Mouse (Mus musculus): Measurements from ENCODE around the gene Chst1.
A peak's percentile ranks its signal among the peaks of the same experiment; 100 is the strongest.

The Chst1 gene

DNA sequence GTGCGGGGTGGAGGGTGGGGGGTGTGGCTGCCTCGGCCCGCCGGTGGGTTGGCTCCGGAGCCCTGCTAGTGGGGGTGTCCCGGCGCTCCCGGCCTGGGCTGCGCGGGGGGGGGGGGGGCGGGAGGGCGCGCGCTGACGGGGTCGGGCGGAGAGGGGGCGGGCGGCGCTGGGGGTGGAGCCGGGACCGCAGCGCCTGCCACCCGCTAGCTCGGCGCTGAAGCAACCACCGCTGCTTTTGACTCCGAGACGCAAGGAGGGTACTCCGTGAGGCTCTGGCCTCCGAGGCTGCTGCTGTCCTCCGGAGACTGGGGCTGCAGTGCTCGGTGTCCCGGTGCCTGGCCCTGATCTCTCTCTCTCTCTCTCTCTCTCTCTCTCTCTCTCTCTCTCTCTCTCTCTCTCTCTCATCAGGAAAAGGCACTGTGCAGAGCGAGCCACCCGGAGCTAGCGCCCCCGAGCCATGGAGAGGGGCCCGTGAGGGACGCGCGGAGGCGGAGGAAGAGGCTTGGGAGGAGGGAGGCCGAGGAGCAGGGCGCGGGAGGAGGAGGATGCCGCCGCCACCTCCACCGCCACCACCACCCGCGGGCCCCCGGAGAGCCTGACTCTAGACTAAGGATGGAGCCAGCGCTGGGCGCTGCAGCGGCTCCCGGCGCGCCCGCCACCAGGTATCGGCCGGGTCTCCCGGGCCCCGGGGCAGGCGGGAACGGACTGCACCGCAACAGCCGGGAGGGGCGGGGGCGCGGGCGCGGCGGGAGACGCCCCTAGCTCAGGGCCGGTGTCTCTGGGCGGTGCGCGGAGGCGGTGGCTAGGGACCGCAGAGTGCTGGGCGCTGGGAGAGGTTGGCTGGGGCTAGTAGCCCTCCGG lies at the start of gene Chst1:
Gene Chst1, plus strand, starts transcription at position 221 of the 861 bp plus-strand sequence.
- peak; percentile 62 for DNase-seq (ENCODE audit: low spot score)

DNA sequence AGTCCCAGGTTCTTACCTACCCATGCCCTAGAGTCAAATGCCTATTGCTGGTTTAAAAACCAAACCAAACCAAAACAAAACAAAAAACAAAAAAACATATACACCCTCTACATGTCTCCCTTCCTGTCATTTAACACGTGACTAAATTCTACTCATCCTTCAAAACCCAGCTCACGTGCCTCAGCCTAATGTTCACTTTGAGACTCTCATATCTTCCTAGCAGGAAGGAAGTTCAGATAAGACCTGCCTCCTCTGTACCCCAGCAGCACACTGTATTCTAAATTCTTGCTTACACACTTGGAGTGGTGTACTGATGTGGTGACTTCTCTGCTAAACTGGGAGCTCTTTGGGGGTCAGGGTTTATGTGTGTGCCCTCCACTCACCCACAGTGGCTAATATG lies 49.5 kb upstream of the Chst1 start:
- DNase-seq (ENCODE audit: low spot score): no peak

DNA sequence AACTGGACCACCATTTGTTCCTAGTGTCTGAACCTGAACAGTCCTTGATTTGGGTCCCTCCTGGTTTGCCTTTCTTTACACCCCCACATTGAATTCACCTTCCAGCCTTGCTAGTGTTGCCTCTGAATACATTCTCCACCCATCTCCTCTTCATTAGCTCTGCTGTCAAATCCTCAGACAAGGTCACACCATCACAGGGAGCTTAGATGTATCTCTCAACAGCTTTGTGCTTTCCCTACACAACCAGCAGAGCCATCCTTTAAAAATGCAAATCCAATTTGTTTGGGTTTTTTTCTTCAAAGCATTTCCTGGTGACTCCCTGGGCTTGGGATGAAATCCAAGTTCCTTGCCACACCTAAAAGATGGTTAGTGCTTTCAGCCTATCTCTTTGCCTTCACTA lies 45.0 kb upstream of the Chst1 start:
- DNase-seq (ENCODE audit: low spot score): no peak

DNA sequence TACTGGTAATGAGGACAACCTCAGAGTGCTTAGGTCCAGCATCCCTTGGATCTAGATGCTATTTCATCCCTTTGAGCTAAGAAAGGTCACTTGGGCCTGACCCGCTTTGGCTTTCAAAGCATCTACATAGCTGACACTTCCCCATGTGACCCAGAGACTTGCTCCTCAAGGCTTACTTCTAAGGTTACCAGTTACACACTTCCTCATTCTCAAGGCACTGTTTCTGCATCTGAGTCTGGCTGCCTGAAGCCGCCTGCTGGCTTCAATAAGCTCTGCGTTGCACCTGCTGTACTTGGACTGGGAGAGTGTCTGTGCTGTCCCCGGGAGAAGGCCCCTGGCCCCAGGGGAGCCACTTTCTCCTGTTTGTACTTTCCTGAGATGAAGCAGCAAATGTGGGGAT lies 36.6 kb upstream of the Chst1 start:
- DNase-seq (ENCODE audit: low spot score): no peak

DNA sequence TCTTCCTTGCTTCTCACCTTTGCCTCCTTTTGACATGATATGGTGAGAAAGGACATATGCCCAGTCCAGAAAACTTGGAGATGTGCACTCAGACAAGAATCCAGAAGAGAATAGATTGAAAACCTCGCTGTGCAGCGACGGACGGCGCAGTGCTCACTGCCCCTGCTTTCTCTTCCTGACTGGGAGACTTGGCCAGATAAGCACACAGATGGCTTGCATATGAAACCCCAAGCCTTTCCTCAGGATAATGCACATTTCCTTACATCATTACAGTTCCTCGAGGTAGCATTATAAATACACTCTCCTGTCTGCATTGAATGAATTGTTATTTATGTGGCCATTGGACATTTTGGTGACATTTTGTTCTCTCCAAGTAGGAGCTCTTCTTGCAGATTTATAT lies 28.9 kb upstream of the Chst1 start:
- DNase-seq (ENCODE audit: low spot score): no peak

DNA sequence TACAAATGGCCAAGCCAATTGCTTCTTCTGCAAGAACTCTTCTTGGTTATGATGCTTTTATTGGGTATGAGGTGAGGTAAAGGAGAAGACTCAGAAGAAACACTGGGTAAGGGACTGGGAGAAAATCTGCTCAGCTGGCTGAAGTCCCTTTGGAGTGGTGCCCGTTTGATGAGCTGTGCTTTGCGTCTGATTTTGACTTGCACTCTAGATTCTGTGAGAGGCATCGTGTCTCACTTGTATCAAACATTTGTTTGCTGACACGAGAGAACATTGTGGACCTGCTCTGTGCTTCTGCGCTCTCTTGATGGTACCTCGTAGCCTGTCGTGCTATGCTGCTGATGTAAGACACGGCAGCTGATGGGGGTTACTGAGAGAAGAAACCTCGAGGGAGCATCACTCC lies 21.7 kb upstream of the Chst1 start:
- DNase-seq (ENCODE audit: low spot score): no peak

DNA sequence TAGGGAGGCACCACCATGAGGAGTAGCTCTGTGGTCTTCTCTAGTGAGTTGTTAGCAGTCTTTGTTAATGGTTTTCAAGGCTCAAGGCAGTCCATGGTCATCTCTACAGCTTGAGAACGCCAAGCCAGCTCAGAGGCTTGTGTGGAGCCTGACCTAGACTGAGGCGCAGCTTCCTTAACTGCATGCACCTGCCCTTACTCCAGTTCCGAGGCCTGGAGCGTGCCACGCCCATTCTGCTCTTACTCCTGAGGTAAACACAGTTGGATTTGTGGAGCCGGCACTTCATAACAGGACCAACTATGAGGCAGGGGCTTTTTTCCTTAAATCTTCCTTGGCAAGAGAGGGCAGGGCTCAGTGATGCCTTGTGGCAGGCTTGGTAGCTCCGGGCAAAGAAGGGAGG lies 18.2 kb upstream of the Chst1 start:
- no peak for DNase-seq (ENCODE audit: low spot score)

DNA sequence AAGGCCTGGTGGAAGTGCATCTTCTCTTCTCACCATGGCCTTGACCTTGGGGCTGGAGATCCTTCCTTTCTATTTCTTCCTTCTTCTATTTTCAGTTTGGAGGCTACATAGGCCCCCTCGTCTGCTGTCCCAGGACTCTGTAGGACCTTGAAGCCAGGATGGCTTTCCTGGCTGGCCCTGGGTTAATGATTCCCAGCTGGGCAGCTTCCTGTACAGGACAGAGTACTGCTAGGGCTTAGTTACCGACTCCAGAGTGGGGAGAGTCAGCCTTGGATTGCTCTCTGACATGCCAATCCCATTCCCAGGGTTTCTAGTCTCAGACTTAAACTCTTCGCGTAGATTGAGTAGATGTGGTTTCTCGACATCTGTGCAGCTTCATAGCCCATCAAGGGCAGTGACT lies 16.9 kb upstream of the Chst1 start:
- DNase-seq (ENCODE audit: low spot score): no peak

DNA sequence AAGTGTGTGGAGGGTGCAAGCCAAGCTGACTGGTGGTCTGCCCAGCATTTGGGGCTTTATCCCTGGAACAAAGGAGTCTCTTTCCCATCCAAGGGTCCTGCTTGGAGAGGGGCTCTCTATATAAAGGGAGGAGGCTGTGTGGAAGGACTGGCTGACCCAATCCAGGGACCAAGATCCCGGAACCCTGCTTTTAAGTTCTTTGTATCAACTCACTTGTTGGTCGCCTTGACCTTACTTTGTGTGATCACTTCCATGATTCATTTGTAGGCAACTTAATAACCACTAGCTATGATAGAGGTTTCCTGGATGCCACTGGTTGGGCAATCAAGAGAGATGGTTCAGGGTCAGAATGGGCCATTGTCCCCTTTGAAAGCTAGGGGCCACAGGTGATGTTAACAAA lies 11.7 kb upstream of the Chst1 start:
- DNase-seq (ENCODE audit: low spot score): no peak

DNA sequence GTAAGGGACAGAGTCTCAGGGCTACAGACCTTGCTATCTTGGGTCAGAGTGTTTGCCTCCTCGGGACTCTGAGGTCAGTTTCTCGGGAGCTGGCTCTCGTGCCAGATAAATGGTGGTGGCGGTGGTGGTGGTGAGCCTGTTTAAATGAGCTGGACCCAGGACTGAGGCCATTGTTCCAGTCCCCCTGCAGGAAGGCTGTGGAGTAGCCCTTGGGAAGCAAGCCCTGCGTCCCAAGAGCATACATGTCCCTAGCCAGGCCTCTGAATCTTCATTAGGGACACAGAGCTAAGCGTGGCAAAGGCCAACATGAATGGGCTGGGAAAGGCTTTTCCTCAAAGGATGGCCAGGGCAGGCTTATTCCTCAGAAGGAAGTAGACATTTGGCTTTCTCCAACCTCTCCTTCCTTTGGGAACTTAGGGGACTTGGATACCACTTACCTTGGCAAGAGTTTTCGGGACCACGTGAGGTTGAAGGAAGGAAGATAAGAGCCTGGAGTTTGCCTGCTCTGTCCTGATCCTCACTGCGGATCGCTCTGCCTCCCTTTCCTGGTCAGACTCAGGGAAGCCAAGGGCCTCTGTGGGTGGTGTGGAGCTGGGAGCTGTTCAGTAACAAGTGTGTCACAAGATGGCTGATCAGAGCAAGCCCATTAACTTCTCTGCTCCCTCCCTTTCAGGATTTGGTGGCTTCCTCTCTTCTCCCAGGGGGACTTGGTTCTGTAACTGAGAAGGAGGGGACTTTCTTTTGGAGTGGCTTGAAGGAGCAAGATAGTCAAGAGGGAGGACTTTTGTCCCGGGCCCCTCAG lies 4.4 kb upstream of the Chst1 start:
- DNase-seq (ENCODE audit: low spot score): no peak

DNA sequence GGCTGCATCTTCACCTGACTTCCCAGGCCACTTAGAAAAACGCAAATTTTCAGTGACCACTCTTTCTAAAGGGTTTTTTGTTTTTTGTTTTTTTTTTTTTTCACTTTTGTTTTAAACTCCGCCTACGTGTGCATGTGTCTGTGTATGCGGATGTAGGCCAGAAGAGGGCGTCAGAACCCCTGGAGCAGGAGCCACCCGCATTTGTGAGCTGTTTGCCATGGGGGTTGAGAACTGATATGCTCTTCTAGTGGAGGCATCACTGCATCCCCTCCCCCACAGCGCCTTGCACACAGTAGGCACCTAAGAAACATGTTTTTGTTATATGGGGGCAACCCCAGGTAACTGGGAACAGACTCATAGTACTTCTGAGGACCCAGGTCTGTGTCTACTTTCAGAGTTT lies 2.2 kb upstream of the Chst1 start:
- DNase-seq (ENCODE audit: low spot score): no peak

DNA sequence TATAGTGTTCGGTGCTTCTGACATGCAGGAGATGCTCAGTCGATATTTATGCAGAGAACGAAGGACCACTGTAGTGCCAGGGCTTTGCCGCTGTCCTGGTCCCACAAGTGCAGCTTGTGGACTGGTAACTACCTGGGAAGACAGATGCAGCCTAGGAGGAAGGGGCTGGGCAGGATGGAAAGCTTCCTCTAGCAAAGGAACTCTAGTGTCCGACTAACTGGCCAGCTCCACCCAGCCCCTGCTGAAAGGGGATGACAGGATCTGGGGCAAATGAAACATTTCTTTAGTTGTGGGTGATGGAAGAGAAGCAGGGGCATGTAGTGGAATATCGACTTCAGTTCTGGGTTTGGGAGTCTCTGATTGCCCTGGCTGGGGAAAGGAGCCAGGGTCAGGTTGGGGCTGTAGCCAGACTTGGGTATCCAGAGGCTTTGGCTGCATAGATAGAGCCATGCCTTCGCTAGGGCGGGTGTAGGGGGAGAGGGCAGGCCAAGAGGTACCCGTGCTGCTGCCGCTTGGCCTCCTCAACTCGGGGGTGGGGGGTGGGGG lies 493 bp upstream of the Chst1 start:
- DNase-seq (ENCODE audit: low spot score): no peak

DNA sequence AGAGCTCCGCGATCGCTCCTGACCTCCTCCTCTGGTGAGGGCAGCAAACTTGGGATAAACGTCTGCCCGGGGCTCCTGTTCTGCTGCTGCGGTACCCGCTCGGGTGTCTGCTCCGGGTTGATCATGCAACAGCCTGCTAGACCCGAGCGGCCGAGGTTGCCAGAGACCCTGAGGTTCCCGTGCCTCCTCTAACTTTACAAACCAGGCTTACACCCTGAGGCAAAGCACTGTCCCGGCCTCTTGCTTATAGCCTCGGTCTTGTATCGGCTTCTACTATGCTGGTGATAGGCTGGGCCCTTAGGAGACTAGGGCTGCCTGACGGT lies 802 bp downstream of the Chst1 start:
- DNase-seq (ENCODE audit: low spot score): no peak

DNA sequence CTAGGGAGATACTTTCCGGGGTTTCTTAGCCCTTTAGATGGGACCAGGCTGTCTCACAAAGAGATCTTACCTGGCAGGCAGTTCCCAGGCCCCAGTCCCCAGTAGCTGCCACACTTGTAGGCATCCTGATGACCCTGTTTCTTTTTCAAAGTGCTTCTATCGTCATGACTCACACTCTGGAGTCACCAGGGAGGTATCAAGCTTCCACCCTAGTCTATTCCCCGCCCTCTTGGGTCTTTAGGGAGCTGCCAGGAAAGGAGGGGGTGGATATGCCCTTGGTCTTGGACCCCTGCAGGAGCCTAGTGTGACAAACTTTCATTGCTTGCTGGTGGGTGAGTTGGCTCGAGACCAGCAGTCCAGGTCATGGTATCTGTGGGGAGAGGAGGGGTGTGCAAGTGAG lies 1.7 kb downstream of the Chst1 start:
- no peak for DNase-seq (ENCODE audit: low spot score)

DNA sequence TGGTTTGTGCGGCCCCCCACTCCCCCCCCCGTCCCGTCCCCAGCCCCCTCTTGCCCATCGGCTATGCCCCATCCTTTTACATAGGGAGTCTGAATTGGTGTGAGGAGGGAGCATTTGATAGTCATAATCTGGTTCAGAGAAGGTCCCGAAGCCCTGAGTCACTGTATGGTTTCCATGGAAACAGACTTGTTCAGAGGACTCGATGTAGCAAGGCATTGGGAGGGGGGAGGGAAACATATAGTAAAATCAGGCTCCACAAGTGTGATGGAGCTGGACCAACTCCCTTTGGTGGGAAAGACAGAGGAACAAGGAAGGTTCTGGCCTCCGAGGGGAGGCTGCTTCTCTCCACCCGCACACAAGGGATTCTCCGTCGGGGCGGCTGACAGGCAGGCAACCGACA lies 2.6 kb downstream of the Chst1 start:
- no peak for DNase-seq (ENCODE audit: low spot score)

DNA sequence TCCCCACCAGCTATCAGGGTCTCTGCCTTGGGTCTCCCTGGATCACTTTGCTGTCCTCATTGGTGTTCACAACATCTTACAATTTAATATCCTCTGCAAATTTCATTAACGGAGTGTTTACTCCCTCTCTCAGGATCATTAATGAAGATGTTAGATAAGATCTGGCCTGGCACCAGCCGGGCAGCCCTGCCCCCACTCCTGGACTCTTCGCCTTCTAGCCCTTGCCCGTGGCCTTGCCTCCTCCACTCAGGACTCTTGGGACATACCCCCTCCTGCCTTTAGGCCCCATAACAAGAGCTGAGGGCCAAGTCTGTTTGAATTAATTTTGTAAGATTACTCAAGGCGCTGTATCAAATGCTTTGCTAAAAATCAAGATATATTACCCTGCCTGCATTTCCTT lies 4.1 kb downstream of the Chst1 start:
- DNase-seq (ENCODE audit: low spot score): peak; percentile 49

DNA sequence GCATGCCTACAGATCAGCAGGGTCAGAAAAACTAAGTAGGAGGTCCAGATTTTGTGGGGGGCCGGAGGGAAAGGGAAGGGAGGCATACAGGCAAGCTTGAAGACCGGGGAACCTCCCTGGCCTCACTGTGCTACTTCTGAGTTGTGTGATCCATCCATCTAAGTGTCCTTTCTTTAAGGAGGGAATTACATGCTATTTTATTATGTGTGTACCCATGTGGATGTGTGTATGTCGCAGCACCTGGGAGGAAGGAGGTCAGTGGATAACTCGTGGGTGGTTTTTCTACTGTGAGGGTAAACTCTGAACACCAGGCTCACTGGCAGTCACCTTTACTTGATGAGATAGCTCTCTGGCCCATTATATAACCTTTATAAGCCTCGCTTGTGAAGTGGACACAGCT lies 5.1 kb downstream of the Chst1 start:
- no peak for DNase-seq (ENCODE audit: low spot score)

DNA sequence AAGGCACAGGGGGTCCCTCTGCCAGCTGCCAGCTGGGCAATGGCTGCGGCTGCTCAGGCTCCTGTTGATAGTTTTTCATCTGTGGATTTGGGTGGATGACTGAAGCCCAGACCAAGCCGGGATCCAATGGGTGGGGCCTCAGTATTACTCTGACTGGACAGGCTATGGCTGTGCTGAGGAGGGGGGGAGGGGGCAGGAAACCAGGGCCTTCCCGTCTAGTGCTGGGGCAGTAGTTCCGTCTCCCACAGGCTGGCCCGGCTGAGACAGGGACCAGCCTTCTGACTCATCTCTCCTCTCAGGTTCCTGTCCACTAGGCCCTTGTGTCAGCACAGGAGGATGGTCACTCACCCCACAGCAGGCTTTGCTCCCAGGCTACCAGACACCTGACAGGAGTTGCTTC lies 6.5 kb downstream of the Chst1 start:
- no peak for DNase-seq (ENCODE audit: low spot score)

DNA sequence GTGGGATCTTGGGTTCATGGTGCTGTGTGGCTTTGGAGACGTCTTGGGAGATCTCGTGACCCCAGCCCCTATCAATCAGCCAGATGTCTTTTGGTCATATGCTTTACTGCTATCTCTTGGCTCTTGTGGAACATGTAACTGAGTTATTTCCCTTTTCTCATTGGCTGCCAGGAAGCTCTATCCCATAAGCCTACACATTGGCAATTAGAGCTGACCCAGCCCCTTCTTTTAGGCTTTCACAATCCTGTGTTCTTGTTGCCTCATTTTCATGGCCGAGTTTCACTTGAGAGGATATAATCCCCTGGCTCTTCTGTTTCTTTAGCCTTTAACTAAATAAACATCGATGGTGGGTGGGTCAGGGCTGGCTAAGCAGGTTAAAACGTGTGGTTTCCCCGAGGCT lies 7.6 kb downstream of the Chst1 start:
- no peak for DNase-seq (ENCODE audit: low spot score)

DNA sequence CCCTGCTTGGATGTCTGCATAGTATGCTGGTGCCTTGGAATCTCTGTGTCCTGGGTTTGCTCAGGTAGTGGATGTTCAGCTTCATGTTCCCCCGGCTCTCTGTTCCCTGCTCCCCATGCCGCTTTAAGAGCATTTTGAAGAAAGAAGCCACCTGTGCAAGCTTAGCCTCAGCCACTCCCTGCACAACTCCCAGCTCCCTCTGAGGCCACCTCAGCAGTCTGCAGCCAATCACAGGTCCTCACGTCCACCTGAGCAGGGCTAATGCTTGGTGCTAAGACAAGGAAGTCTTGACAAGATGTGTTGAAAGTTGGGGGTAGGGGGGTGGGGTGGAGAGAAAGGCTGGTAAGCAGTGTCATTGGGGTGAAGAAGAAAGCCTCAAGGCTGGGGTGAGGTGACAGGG lies 8.1 kb downstream of the Chst1 start:
- DNase-seq (ENCODE audit: low spot score): no peak

DNA sequence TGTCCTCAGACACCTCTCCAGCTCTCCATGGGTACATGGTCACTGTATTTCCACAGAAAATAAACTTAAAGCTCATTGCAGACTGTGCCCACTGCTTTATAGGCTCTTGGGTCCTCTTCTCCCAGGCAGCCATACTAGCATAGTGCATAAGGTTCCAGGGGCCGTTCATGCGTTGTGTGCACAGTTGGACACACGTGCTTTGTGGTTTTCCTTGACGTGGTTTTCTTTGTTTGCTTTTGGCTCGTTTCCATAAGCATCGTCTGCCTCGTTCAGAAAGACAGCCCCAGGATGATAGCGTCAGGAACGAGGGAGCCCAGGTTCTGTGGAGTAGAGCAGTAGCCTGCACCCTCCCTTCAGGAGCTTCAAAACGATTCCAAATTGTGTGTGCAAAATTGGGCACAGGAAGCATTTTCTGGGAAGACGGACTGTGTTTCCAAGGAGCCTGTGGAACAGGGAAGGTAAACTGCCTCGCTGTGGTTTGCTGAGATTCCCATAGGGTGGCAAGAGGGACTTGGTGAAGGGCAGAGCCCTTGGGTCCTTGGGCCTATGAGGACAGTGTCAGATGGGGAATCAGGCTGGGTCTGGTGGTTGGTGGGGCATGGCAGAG lies 8.6 kb downstream of the Chst1 start:
- no peak for DNase-seq (ENCODE audit: low spot score)

DNA sequence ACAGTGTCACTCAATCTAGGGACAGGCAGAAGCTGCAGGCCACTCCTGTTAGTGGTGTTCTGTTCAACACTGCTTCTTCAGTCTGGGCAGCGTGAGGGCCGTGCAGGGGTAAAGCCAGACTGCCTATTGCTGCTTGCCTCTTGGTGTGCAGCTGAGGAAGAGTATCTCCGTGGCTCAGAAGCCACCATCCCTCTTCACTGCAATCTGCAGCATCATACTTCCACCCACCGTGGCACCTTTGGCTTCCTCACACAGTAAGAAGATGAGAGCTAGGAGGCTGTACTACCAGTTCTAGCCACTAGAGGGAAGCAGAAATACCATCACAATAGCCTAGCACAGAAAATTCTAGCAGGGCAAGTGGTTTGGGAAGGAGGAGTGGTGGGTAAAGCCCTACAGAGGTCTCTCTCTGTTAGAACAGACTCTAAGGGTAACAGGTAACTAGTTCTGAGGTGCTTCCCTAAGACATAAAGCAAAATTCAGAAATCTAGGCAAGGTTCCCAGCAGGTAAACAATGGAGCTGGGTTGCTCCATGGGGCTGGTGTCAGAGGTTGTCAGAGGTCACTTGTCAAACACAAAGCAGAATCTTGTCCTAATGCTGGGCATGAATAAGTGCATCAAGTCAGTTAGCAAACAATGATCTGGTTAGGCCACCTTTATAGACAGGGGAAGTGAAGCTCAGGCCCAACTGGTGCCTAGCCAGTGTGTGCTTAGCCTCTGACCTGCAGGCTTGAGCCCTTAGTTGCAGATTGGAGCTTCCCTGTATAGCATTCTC lies 9.5 kb downstream of the Chst1 start:
- no peak for DNase-seq (ENCODE audit: low spot score)

Measured in ovary, postnatal 36 days (tissue).